Mouse (Mus musculus): Measurements from ENCODE around the gene Gpd1. TPM values are rescaled to one million over a fixed set of nuclear protein-coding genes. Genes with fewer than 3 reads are reported as not detected.

The Gpd1 gene
- polyA plus RNA-seq, 1 experiment = 108 TPM

GRCm38 (mm10) chr15:99704041-99704681 is 13.2 kb upstream of the Gpd1 start:
- peaks cover 31% of the 10 kb centered on the region for H3K36me3 ChIP-seq (ENCODE audit: control insufficient read depth, insufficient read depth, low read length)
- no peaks in the 10 kb centered on the region for H3K27me3 ChIP-seq (ENCODE audit: control insufficient read depth, insufficient read depth, low read length)
- no peak for DNase-seq
- WGBS = 94% methylated on average over 23 of the region's 23 CpGs
- H3K4me1 ChIP-seq (replicated peaks; ENCODE audit: control insufficient read depth, insufficient read depth, low read length) = peaks cover 11% of the 10 kb centered on the region
- H3K4me3 ChIP-seq (ENCODE audit: control insufficient read depth, insufficient read depth, low read length) = no peak overlapping the region
- TF ChIP-seq POLR2A (IDR thresholded peaks at IDR 0.05; ENCODE audit: control insufficient read depth, extremely low read depth, insufficient read depth, low read length, poor library complexity) (no peak), CTCF (IDR thresholded peaks at IDR 0.05; ENCODE audit: borderline replicate concordance, control insufficient read depth, extremely low read depth, insufficient read depth, low read length, poor library complexity) (no peak)
- no peak overlapping the region for H3K27ac ChIP-seq (ENCODE audit: control insufficient read depth, insufficient read depth, low read length)

- DNase-seq = no peak
- TF ChIP-seq POLR2A (IDR thresholded peaks at IDR 0.05; ENCODE audit: control insufficient read depth, extremely low read depth, insufficient read depth, low read length, poor library complexity) (no peak), CTCF (IDR thresholded peaks at IDR 0.05; ENCODE audit: borderline replicate concordance, control insufficient read depth, extremely low read depth, insufficient read depth, low read length, poor library complexity) (no peak)
- peaks cover 11% of the 10 kb centered on the region for H3K4me1 ChIP-seq (replicated peaks; ENCODE audit: control insufficient read depth, insufficient read depth, low read length)
- H3K27me3 ChIP-seq (ENCODE audit: control insufficient read depth, insufficient read depth, low read length) = no peaks in the 10 kb centered on the region
- WGBS = 93% methylated on average over 7 of the region's 7 CpGs
- H3K4me3 ChIP-seq (ENCODE audit: control insufficient read depth, insufficient read depth, low read length) = no peak overlapping the region
- peaks cover 37% of the 10 kb centered on the region for H3K36me3 ChIP-seq (ENCODE audit: control insufficient read depth, insufficient read depth, low read length)
- no peak overlapping the region for H3K27ac ChIP-seq (ENCODE audit: control insufficient read depth, insufficient read depth, low read length)
Measured at GRCm38 (mm10) chr15:99704881-99705280, 12.4 kb upstream of the Gpd1 start.

GRCm38 (mm10) chr15:99705440-99706048 is 11.8 kb upstream of the Gpd1 start, which contains the start of gene Gm17349:
Gm17349 (minus strand) TSS chr15:99705490.
- no peak within 1 kb of the TSS for H3K27ac ChIP-seq (ENCODE audit: control insufficient read depth, insufficient read depth, low read length)
- WGBS = 76% methylated on average over 11 of the region's 11 CpGs
- no peaks in the 10 kb centered on the region for H3K27me3 ChIP-seq (ENCODE audit: control insufficient read depth, insufficient read depth, low read length)
- TF ChIP-seq CTCF (IDR thresholded peaks at IDR 0.05; ENCODE audit: borderline replicate concordance, control insufficient read depth, extremely low read depth, insufficient read depth, low read length, poor library complexity) = no peak
- no peak for TF ChIP-seq POLR2A (IDR thresholded peaks at IDR 0.05; ENCODE audit: control insufficient read depth, extremely low read depth, insufficient read depth, low read length, poor library complexity)
- peaks cover 43% of the 10 kb centered on the region for H3K36me3 ChIP-seq (ENCODE audit: control insufficient read depth, insufficient read depth, low read length)
- peaks cover 11% of the 10 kb centered on the region for H3K4me1 ChIP-seq (replicated peaks; ENCODE audit: control insufficient read depth, insufficient read depth, low read length)
- peak; percentile 40 for DNase-seq
- no peak within 1 kb of the TSS for H3K4me3 ChIP-seq (ENCODE audit: control insufficient read depth, insufficient read depth, low read length)

- Histone ChIP-seq H3K4me3 (ENCODE audit: control insufficient read depth, insufficient read depth, low read length) (no peak overlapping the region), H3K36me3 (ENCODE audit: control insufficient read depth, insufficient read depth, low read length) (peaks cover 66% of the 10 kb centered on the region), H3K27me3 (ENCODE audit: control insufficient read depth, insufficient read depth, low read length) (no peaks in the 10 kb centered on the region), H3K4me1 (replicated peaks; ENCODE audit: control insufficient read depth, insufficient read depth, low read length) (peaks cover 1% of the 10 kb centered on the region; the same call in 1 of the 2 replicates), H3K27ac (ENCODE audit: control insufficient read depth, insufficient read depth, low read length) (no peak overlapping the region)
- DNase-seq = no peak
- TF ChIP-seq CTCF (IDR thresholded peaks at IDR 0.05; ENCODE audit: borderline replicate concordance, control insufficient read depth, extremely low read depth, insufficient read depth, low read length, poor library complexity) (no peak), POLR2A (IDR thresholded peaks at IDR 0.05; ENCODE audit: control insufficient read depth, extremely low read depth, insufficient read depth, low read length, poor library complexity) (no peak)
- 98% methylated on average over 13 of the region's 13 CpGs for WGBS
Measured at GRCm38 (mm10) chr15:99708176-99708575, 9.1 kb upstream of the Gpd1 start.

GRCm38 (mm10) chr15:99710221-99711190 is 6.8 kb upstream of the Gpd1 start:
- H3K36me3 ChIP-seq (ENCODE audit: control insufficient read depth, insufficient read depth, low read length) = peaks cover 63% of the 10 kb centered on the region
- H3K27me3 ChIP-seq (ENCODE audit: control insufficient read depth, insufficient read depth, low read length) = no peaks in the 10 kb centered on the region
- H3K4me1 ChIP-seq (replicated peaks; ENCODE audit: control insufficient read depth, insufficient read depth, low read length) = no peaks in the 10 kb centered on the region
- WGBS = 97% methylated on average over 10 of the region's 10 CpGs
- no peak overlapping the region for H3K27ac ChIP-seq (ENCODE audit: control insufficient read depth, insufficient read depth, low read length)
- no peak for TF ChIP-seq CTCF (IDR thresholded peaks at IDR 0.05; ENCODE audit: borderline replicate concordance, control insufficient read depth, extremely low read depth, insufficient read depth, low read length, poor library complexity)
- no peak for TF ChIP-seq POLR2A (IDR thresholded peaks at IDR 0.05; ENCODE audit: control insufficient read depth, extremely low read depth, insufficient read depth, low read length, poor library complexity)
- H3K4me3 ChIP-seq (ENCODE audit: control insufficient read depth, insufficient read depth, low read length) = no peak overlapping the region
- DNase-seq = no peak

GRCm38 (mm10) chr15:99711491-99711890 is 5.8 kb upstream of the Gpd1 start:
- H3K4me3 ChIP-seq (ENCODE audit: control insufficient read depth, insufficient read depth, low read length) = no peak overlapping the region
- no peak overlapping the region for H3K27ac ChIP-seq (ENCODE audit: control insufficient read depth, insufficient read depth, low read length)
- H3K4me1 ChIP-seq (replicated peaks; ENCODE audit: control insufficient read depth, insufficient read depth, low read length) = no peaks in the 10 kb centered on the region
- H3K36me3 ChIP-seq (ENCODE audit: control insufficient read depth, insufficient read depth, low read length) = peaks cover 58% of the 10 kb centered on the region
- 94% methylated on average over 3 of the region's 3 CpGs for WGBS
- no peaks in the 10 kb centered on the region for H3K27me3 ChIP-seq (ENCODE audit: control insufficient read depth, insufficient read depth, low read length)
- TF ChIP-seq CTCF (IDR thresholded peaks at IDR 0.05; ENCODE audit: borderline replicate concordance, control insufficient read depth, extremely low read depth, insufficient read depth, low read length, poor library complexity) = no peak
- TF ChIP-seq POLR2A (IDR thresholded peaks at IDR 0.05; ENCODE audit: control insufficient read depth, extremely low read depth, insufficient read depth, low read length, poor library complexity) = no peak
- no peak for DNase-seq

Data from thymus, adult 2 months (tissue).